Mouse (Mus musculus): ENCODE results near the gene Cebpg. TPM values are rescaled to one million over a fixed set of nuclear protein-coding genes. Genes with fewer than 3 reads are reported as not detected.

Cebpg gene
- polyA plus RNA-seq, 1 experiment from 2014 or later, result 61.7 TPM

GRCm38 (mm10) chr7:35029648-35030047 is 26.7 kb downstream of the Cebpg start:
- H3K27me3 ChIP-seq, result no peaks in the 10 kb centered on the region
- H3K4me3 ChIP-seq, result no peak overlapping the region
- H3K4me2 ChIP-seq, result no peak overlapping the region
- H3K27ac ChIP-seq, result no peak overlapping the region
- H3K4me1 ChIP-seq, result no peaks in the 10 kb centered on the region
- WGBS, result 74% methylated on average over 3 of the region's 3 CpGs
- ATAC-seq, result no peak
- peaks cover 25% of the 10 kb centered on the region; the same call in 1 of the 2 replicates for H3K36me3 ChIP-seq (ENCODE audit: poor library complexity, severe bottlenecking)
- H3K9me3 ChIP-seq (replicated peaks), result no peaks in the 10 kb centered on the region
- H3K9ac ChIP-seq, result no peak overlapping the region

DNA sequence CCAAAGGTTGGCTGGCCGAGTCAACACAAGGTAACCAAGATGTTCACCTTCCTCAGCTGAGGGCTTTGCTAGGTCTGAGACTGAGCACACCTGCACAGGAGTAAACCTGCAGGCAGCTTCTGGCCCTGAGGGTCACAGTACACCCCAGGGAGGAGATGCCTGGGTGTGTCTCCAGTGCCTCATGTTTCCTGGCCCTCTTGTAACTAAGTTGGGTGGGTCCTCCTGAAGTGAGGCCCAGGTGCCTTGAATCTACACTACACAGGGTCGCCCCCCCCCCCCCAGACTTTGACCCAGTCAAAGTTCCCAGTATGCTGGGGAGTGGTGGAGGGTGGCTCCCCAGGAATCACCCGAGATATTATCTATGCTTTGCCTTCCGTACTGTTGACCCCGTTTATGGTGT is 27.1 kb downstream of the Cebpg start:
- H3K27ac ChIP-seq, result no peak overlapping the region
- H3K4me3 ChIP-seq, result no peak overlapping the region
- H3K9me3 ChIP-seq (replicated peaks), result no peaks in the 10 kb centered on the region
- no peak overlapping the region for H3K9ac ChIP-seq
- peaks cover 21% of the 10 kb centered on the region; the same call in 1 of the 2 replicates for H3K36me3 ChIP-seq (ENCODE audit: poor library complexity, severe bottlenecking)
- 87% methylated on average over 5 of the region's 5 CpGs for WGBS
- no peaks in the 10 kb centered on the region for H3K27me3 ChIP-seq
- H3K4me1 ChIP-seq, result no peaks in the 10 kb centered on the region
- no peak overlapping the region for H3K4me2 ChIP-seq
- no peak for ATAC-seq

- no peaks in the 10 kb centered on the region for H3K27me3 ChIP-seq
- no peak overlapping the region for H3K27ac ChIP-seq
- H3K4me2 ChIP-seq, result no peak overlapping the region
- H3K4me1 ChIP-seq, result no peaks in the 10 kb centered on the region
- no peak for ATAC-seq
- peaks cover 17% of the 10 kb centered on the region; the same call in 1 of the 2 replicates for H3K36me3 ChIP-seq (ENCODE audit: poor library complexity, severe bottlenecking)
- H3K4me3 ChIP-seq, result no peak overlapping the region
- H3K9me3 ChIP-seq (replicated peaks), result no peaks in the 10 kb centered on the region
- no peak overlapping the region for H3K9ac ChIP-seq
- 92% methylated on average over 16 of the region's 16 CpGs for WGBS
Measured at GRCm38 (mm10) chr7:35028559-35028958, 27.8 kb downstream of the Cebpg start.

- Histone ChIP-seq H3K36me3 (ENCODE audit: poor library complexity, severe bottlenecking) (peaks cover 16% of the 10 kb centered on the region; the same call in 1 of the 2 replicates), H3K9me3 (replicated peaks) (no peaks in the 10 kb centered on the region), H3K4me3 (no peak overlapping the region), H3K27ac (no peak overlapping the region), H3K27me3 (no peaks in the 10 kb centered on the region), H3K9ac (no peak overlapping the region), H3K4me2 (no peak overlapping the region), H3K4me1 (no peaks in the 10 kb centered on the region)
- ATAC-seq, result no peak
- WGBS, result 78% methylated on average over 9 of the region's 9 CpGs
Measured at GRCm38 (mm10) chr7:35027801-35028420, 28.5 kb downstream of the Cebpg start.

DNA sequence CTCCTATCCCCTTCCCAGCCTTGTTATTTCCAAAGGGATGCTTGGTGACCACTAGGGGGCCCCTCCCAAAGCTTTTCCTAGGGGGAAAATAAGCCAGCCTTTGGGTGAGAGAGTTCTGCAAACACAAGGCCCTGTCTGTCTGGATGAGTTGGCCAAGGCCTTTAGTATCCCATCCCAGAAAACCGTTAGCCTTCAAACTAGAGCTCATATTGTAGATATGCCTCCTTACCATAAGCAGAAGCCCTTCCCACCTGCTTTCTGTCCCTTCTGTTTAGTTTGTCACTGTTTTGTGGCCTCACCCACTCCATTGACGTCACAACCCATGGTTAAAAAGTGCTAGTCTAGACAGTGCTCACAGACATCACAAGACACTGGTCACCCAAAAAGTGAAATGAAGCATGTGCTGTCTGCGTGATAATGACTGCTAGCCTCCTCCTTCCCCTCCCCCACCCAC is 29.5 kb downstream of the Cebpg start:
- H3K27ac ChIP-seq, result no peak overlapping the region

GRCm38 (mm10) chr7:35026276-35026630 is 30.1 kb downstream of the Cebpg start:
- Histone ChIP-seq H3K9me3 (replicated peaks) (no peaks in the 10 kb centered on the region), H3K36me3 (ENCODE audit: poor library complexity, severe bottlenecking) (0 out of 2 replicates have a peak, but pooled peaks cover under 1% of the 10 kb centered on the region), H3K4me2 (no peak overlapping the region), H3K4me3 (no peak overlapping the region), H3K27me3 (no peaks in the 10 kb centered on the region), H3K27ac (no peak overlapping the region), H3K9ac (no peak overlapping the region), H3K4me1 (no peaks in the 10 kb centered on the region)
- ATAC-seq, result no peak
- 70% methylated on average over 4 of the region's 4 CpGs for WGBS

More for the DNA sequence above, 29.5 kb downstream of the Cebpg start:
- peaks cover 6% of the 10 kb centered on the region; the same call in 1 of the 2 replicates for H3K36me3 ChIP-seq (ENCODE audit: poor library complexity, severe bottlenecking)
- ATAC-seq, result no peak
- H3K4me1 ChIP-seq, result no peaks in the 10 kb centered on the region
- H3K9me3 ChIP-seq (replicated peaks), result no peaks in the 10 kb centered on the region
- H3K27me3 ChIP-seq, result no peaks in the 10 kb centered on the region
- no peak overlapping the region for H3K4me3 ChIP-seq
- WGBS, result 86% methylated on average over 3 of the region's 3 CpGs
- H3K4me2 ChIP-seq, result no peak overlapping the region
- H3K9ac ChIP-seq, result no peak overlapping the region

DNA sequence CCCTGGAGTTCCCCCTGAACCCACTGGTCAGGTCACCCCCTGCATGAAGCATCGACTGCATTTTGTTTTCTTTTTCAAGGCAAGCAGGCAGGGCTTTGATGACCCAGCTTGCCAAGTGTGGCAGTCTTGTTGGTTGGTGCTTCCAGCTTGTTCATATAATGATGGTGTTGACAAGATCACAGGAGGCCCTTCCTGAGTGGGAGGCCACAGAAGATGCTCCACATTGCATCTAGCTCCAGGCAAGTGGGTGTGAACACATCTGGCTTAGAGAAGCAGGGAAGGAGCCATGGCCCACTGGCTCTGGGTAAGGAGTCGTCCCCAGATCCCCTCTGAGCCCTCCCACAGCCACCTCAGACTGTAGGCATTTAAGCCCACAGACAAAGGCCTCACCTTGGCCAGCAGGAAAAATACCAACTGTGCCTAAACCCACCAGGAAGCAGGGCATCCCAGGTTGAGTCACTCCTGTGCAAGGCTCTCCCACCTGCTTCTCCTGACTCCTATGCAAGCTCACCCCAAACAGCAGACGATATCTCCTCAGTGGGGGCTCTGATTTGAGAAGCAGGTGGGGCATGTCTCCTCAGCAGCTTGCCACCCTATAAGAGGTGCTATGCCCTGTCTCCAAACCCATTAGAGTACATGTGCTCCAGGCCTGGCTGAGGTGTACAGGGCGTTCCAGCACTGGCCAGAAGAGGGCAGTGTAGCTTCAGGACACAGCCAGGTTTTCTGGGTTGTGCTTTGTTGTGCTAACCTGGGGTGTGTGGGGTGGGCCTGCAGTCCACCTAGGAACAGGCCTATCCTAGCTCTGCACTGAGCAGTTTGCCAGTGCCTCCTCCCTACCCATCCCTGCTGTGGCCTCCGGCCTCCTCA is 30.7 kb downstream of the Cebpg start:
- 49% methylated on average over 5 of the region's 5 CpGs for WGBS

DNA sequence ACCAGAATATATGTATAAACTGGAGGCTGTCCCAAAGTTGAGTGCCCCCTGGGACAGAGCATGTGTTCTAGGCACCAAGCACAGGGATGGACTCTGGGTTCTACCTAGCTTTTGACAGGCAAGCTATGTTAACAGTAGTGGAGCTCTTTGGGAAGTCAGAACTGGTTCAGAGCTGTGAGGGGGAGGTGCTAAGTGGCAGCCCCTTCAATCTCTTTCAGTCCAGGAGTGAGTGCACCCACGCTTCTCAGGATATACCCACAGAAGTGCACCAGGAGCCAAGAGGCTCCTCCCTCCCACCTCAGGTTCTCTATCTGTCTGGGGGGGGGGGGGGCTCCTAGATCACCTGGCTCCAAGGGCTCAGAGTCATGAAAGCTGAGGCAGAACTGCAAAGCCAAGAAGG is 31.9 kb downstream of the Cebpg start:
- peaks cover 8% of the 10 kb centered on the region; the same call in 1 of the 2 replicates for H3K36me3 ChIP-seq (ENCODE audit: poor library complexity, severe bottlenecking)
- H3K4me2 ChIP-seq, result no peak overlapping the region
- H3K9me3 ChIP-seq (replicated peaks), result no peaks in the 10 kb centered on the region
- WGBS, result 88% methylated on average over 1 of the region's 1 CpGs
- no peak for ATAC-seq
- H3K27ac ChIP-seq, result no peak overlapping the region
- no peak overlapping the region for H3K9ac ChIP-seq
- no peaks in the 10 kb centered on the region for H3K4me1 ChIP-seq
- no peaks in the 10 kb centered on the region for H3K27me3 ChIP-seq
- no peak overlapping the region for H3K4me3 ChIP-seq

More for the DNA sequence above, 30.7 kb downstream of the Cebpg start:
- H3K36me3 ChIP-seq (ENCODE audit: poor library complexity, severe bottlenecking), result peaks cover 3% of the 10 kb centered on the region; the same call in 1 of the 2 replicates
- no peak overlapping the region for H3K4me2 ChIP-seq
- ATAC-seq, result peak; percentile 75
- no peaks in the 10 kb centered on the region for H3K9me3 ChIP-seq (replicated peaks)
- no peaks in the 10 kb centered on the region for H3K4me1 ChIP-seq
- H3K9ac ChIP-seq, result no peak overlapping the region
- H3K4me3 ChIP-seq, result no peak overlapping the region
- no peaks in the 10 kb centered on the region for H3K27me3 ChIP-seq
- no peak overlapping the region for H3K27ac ChIP-seq

- ATAC-seq, result no peak
Measured at GRCm38 (mm10) chr7:35023251-35023650, 33.1 kb downstream of the Cebpg start.

DNA sequence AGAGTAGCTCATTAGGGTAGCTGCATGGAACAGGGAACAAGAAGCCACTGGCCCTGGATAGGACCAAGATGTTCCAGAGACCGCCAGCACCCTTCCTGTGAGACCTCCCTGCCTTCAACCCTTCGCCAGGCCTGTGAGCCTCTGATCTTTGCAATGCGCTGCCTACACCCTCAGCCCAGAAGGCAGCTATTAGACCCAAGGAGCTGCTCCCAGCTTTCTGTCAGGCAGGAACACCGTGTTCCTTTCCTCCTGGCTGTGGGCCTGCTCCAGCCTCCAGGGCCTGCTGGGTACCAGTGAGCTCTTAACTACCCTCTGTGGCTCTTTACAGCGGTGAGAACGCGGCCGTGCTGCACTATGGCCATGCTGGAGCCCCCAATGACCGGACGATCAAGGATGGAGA is 35.0 kb downstream of the Cebpg start:
- Histone ChIP-seq H3K27ac (no peak overlapping the region), H3K36me3 (ENCODE audit: poor library complexity, severe bottlenecking) (peaks cover 8% of the 10 kb centered on the region; the same call in 1 of the 2 replicates), H3K27me3 (no peaks in the 10 kb centered on the region), H3K4me3 (no peak overlapping the region), H3K9ac (no peak overlapping the region), H3K4me2 (no peak overlapping the region), H3K4me1 (no peaks in the 10 kb centered on the region), H3K9me3 (replicated peaks) (no peaks in the 10 kb centered on the region)
- no peak for ATAC-seq
- 85% methylated on average over 10 of the region's 10 CpGs for WGBS

More at GRCm38 (mm10) chr7:35023251-35023650, 33.1 kb downstream of the Cebpg start:
- Histone ChIP-seq H3K9me3 (replicated peaks) (no peaks in the 10 kb centered on the region), H3K27me3 (no peaks in the 10 kb centered on the region), H3K4me1 (no peaks in the 10 kb centered on the region), H3K4me2 (no peak overlapping the region), H3K27ac (no peak overlapping the region), H3K9ac (no peak overlapping the region), H3K4me3 (no peak overlapping the region), H3K36me3 (ENCODE audit: poor library complexity, severe bottlenecking) (peaks cover 8% of the 10 kb centered on the region; the same call in 1 of the 2 replicates)
- 82% methylated on average over 4 of the region's 4 CpGs for WGBS

GRCm38 (mm10) chr7:35015252-35015651 is 41.1 kb downstream of the Cebpg start:
- H3K27me3 ChIP-seq, result no peaks in the 10 kb centered on the region
- no peak for ATAC-seq
- H3K9ac ChIP-seq, result no peak overlapping the region
- H3K27ac ChIP-seq, result no peak overlapping the region
- no peak overlapping the region for H3K4me3 ChIP-seq
- WGBS, result 80% methylated on average over 2 of the region's 2 CpGs
- H3K9me3 ChIP-seq (replicated peaks), result no peaks in the 10 kb centered on the region
- H3K36me3 ChIP-seq (ENCODE audit: poor library complexity, severe bottlenecking), result 0 out of 2 replicates have a peak, but pooled peaks cover 3% of the 10 kb centered on the region
- H3K4me1 ChIP-seq, result peaks cover 6% of the 10 kb centered on the region; the same call in 1 of the 2 replicates
- H3K4me2 ChIP-seq, result no peak overlapping the region

DNA sequence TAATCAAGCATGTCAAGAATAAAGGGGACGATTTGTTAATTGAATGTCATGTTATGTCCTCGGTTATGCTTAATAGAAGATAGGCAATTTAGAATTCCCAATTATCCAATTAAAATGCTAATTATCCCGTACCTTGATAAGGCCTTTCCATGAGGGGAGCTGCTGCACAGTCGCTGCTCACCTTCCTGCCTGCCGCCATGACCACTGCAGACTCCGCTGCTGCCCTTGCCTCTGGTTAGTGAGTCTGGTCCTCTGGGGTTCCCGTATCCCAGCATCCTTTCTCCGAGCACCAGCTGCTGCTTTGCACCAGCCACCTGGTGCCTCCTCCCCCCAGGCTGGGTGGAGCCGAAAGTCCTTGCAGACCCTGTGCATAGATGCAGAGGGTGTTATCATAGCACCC is 43.1 kb downstream of the Cebpg start:
- WGBS, result 44% methylated on average over 9 of the region's 9 CpGs
- peak; percentile 41; the same call in 1 of the 2 replicates for ATAC-seq
- H3K9ac ChIP-seq, result no peak overlapping the region
- no peaks in the 10 kb centered on the region for H3K9me3 ChIP-seq (replicated peaks)
- H3K27ac ChIP-seq, result no peak overlapping the region
- H3K4me3 ChIP-seq, result no peak overlapping the region
- no peak overlapping the region for H3K4me2 ChIP-seq
- peaks cover 6% of the 10 kb centered on the region; the same call in 1 of the 2 replicates for H3K4me1 ChIP-seq
- no peaks in the 10 kb centered on the region for H3K27me3 ChIP-seq
- H3K36me3 ChIP-seq (ENCODE audit: poor library complexity, severe bottlenecking), result no peaks in the 10 kb centered on the region
